Mouse (Mus musculus): ENCODE data around the gene Serpina3a. TPM values are rescaled to one million over a fixed set of nuclear protein-coding genes. Genes with fewer than 3 reads are reported as not detected.

Gene Serpina3a
- total and polyA plus RNA-seq, 3 experiments: not detected

DNA sequence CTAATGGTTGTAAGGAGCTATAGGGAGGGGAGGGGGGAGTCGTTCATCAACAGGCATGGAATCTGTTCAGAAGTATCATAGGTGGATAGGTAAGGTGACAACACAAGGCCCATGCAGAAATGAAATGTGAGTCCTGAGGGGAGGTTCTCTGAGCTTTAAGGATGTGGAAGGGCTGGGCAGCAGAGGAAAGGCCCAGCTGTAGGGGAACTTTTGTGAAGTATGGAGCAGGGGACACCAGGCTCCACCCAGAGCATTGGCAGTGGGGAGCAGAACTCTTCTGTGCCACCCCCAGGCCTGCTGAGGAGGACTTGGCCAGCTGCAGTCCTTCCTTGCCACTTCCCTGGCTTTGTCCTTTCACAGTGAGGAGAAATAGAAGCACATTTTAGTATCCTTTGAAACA lies 29.0 kb downstream of the Serpina3a start:
- H3K9me3 ChIP-seq (replicated peaks; ENCODE audit: low read length): no peaks in the 10 kb centered on the region
- H3K4me3 ChIP-seq (replicated peaks in 1 of 3; ENCODE audit: low read depth in 2 of 3, low read length in 2 of 3, poor library complexity in 1 of 3): no peak overlapping the region
- no peak overlapping the region for H3K27ac ChIP-seq (ENCODE audit: insufficient read depth, low read depth)
- no peak overlapping the region for H3K9ac ChIP-seq (ENCODE audit: insufficient read depth, low read depth)
- no peak overlapping the region for H3K4me2 ChIP-seq (ENCODE audit: insufficient read depth, low read depth, poor library complexity, severe bottlenecking)
- H3K27me3 ChIP-seq (replicated peaks): peaks cover 80% of the 10 kb centered on the region
- H3K4me1 ChIP-seq (ENCODE audit: control insufficient read depth in 1 of 2, insufficient read depth in 2 of 2): no peaks in the 10 kb centered on the region
- no peak for TF ChIP-seq MAZ (IDR thresholded peaks at IDR 0.05; ENCODE audit: low read depth, low read length)
- no peaks in the 10 kb centered on the region for H3K79me2 ChIP-seq (replicated peaks; ENCODE audit: control insufficient read depth, extremely low read depth, insufficient read depth, poor library complexity, severe bottlenecking)
- dilution Hi-C loops (cut with MboI; ENCODE audit: extremely low pct_ligation_motif_present, extremely low pct_unique_long_range_greater_than_20kb, low sequenced_read_pairs): no loop called here
- no peaks in the 10 kb centered on the region for H3K36me3 ChIP-seq (replicated peaks in 1 of 2; ENCODE audit: control insufficient read depth in 1 of 2, insufficient read depth in 1 of 2, low read length in 1 of 2)
- no peak for DNase-seq (ENCODE audit: extremely low read depth)
- in situ Hi-C loops (cut with MboI; ENCODE audit: low pct_ligation_motif_present, low pct_unique_long_range_greater_than_20kb, low sequenced_read_pairs): no loop called here

GRCm38 (mm10) chr12:104142427-104142826 lies 29.9 kb downstream of the Serpina3a start:
- TF ChIP-seq HCFC1 (IDR thresholded peaks at IDR 0.05; ENCODE audit: low read depth, low read length) (no peak), JUN (IDR thresholded peaks at IDR 0.05; ENCODE audit: insufficient read depth, low read depth, low read length) (no peak), TBP (conservative IDR thresholded peaks at IDR 0.05; ENCODE audit: low read depth, low read length) (no peak), UBTF (IDR thresholded peaks at IDR 0.05; ENCODE audit: low read depth, low read length) (no peak), IRF4 (IDR thresholded peaks at IDR 0.05; ENCODE audit: low read depth, low read length) (no peak), ELF1 (IDR thresholded peaks at IDR 0.05; ENCODE audit: low read depth, low read length) (no peak), ZKSCAN1 (IDR thresholded peaks at IDR 0.05; ENCODE audit: borderline replicate concordance, low read depth, low read length) (no peak), ZC3H11A (IDR thresholded peaks at IDR 0.05; ENCODE audit: low read depth, low read length) (no peak), ZNF384 (IDR thresholded peaks at IDR 0.05; ENCODE audit: low read depth, low read length) (no peak), USF1 (IDR thresholded peaks at IDR 0.05; ENCODE audit: low read depth, low read length) (no peak), CHD1 (IDR thresholded peaks at IDR 0.05; ENCODE audit: low read depth, low read length) (no peak), MAX (IDR thresholded peaks at IDR 0.05; ENCODE audit: low read length) (no peak), EP300 (IDR thresholded peaks at IDR 0.05; ENCODE audit: low read length) (no peak), KAT2A (IDR thresholded peaks at IDR 0.05; ENCODE audit: insufficient replicate concordance, low read length) (no peak), PAX5 (IDR thresholded peaks at IDR 0.05; ENCODE audit: low read length) (no peak), RAD21 (IDR thresholded peaks at IDR 0.05; ENCODE audit: low read depth, low read length) (no peak)
- Histone ChIP-seq H3K9me3 (replicated peaks; ENCODE audit: low read length) (no peaks in the 10 kb centered on the region), H3K4me2 (ENCODE audit: insufficient read depth, low read depth, poor library complexity, severe bottlenecking) (no peak overlapping the region), H3K4me1 (ENCODE audit: control insufficient read depth in 1 of 2, insufficient read depth in 2 of 2) (no peaks in the 10 kb centered on the region), H3K79me2 (replicated peaks; ENCODE audit: control insufficient read depth, extremely low read depth, insufficient read depth, poor library complexity, severe bottlenecking) (no peaks in the 10 kb centered on the region), H3K4me3 (replicated peaks in 1 of 3; ENCODE audit: low read depth in 2 of 3, low read length in 2 of 3, poor library complexity in 1 of 3) (no peak overlapping the region), H3K27me3 (replicated peaks) (peaks cover 83% of the 10 kb centered on the region), H3K27ac (ENCODE audit: insufficient read depth, low read depth) (no peak overlapping the region), H3K9ac (ENCODE audit: insufficient read depth, low read depth) (no peak overlapping the region), H3K36me3 (replicated peaks in 1 of 2; ENCODE audit: control insufficient read depth in 1 of 2, insufficient read depth in 1 of 2, low read length in 1 of 2) (no peaks in the 10 kb centered on the region)
- in situ Hi-C loops (cut with MboI; ENCODE audit: low pct_ligation_motif_present, low pct_unique_long_range_greater_than_20kb, low sequenced_read_pairs): no loop called here
- no peak for DNase-seq (ENCODE audit: extremely low read depth)
- dilution Hi-C loops (cut with MboI; ENCODE audit: extremely low pct_ligation_motif_present, extremely low pct_unique_long_range_greater_than_20kb, low sequenced_read_pairs): no loop called here

Data from CH12.LX (cell line).